Mouse (Mus musculus) ES-Bruce4 (cell line): ENCODE measurements around the gene Vmn2r101.

ENCODE experiments used
- CTCF ChIP-seq: IDR thresholded peaks from one replicate; pipeline ENCODE4 v1.8.1; 2011; ENCODE audit warnings: low read depth, low read length
- POLR2A ChIP-seq: IDR thresholded peaks from one replicate; pipeline ENCODE4 v1.8.1; 2011; ENCODE audit warnings: low read length; ENCODE audit not compliant: insufficient read depth

DNA sequence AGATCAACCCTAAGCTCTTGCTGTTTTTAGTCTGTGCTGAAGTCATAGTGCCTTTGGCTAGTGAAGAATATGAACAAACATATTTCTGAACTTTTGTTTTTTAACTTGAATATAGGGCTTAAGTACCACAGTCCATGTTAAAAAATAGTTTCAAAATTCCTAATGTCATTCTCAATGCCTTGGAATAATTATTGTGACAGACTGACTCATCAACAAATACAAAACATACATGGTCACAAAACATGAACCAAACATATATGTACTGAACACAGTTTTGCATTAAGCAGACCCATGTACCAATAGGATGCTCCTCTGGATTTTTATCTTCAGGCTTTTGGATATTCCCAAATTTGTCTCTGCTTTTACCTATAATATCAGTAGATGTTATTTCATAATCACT lies at the start of gene Vmn2r101:
- TF ChIP-seq POLR2A, result no peak
- TF ChIP-seq CTCF, result no peak
